In the genomic region with DNA sequence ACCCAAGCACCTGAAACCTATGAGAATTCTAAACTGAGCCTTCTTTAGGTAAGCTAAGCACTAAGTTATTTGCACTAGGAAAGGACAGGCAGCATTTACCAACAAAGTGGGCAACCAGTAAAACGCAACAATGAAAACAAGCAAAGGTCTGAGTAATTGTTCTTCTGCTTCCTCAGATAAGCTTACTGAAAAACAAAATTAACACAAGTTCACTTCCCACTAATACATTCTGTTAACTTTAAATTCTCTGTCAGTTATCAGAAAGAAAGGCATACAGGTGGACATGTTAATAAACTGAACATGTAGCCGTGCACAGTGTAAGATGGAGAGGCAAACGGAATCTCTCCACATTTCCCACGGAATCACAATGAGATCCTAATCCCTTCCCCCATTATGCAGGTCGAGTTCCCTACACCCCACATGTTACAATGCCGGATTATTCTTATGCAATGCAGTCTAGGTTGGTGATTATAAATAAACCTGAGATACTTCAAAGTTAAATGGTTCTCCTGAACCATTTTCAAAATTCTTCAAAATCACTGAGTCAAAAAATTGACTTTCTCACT, we compare ENCODE assay signal across 20 mouse cellular contexts.
DNase-seq lines count a peak whose midpoint lies in the region; ATAC-seq and TF ChIP-seq lines count a peak whose summit lies in the region.
"Had no signal": no experiment of that assay in that cellular context is flagged by ENCODE, and none has a peak within 500 bp of the region (broad histone marks: within the 10 kb centered on the region; RNA-seq: fewer than 3 reads in every experiment).

No protein-coding gene starts in this region.

- H3K4me3 ChIP-seq in midbrain, embryonic 12.5 days = no peak overlapping the region
- no peak overlapping the region for H3K4me3 ChIP-seq in midbrain, embryonic 14.5 days (replicated peaks; ENCODE audit: low read depth, low read length)
- H3K4me3 ChIP-seq in G1E (ENCODE audit: low read depth, low read length) = no peak overlapping the region; the same call in 1 of the 2 replicates
- H3K4me3 ChIP-seq: forebrain, embryonic 10.5 days; hindbrain, embryonic 12.5 days; hindbrain, embryonic 15.5 days had no signal

- H3K4me1 ChIP-seq in midbrain, embryonic 12.5 days = 0 out of 2 replicates have a peak, but pooled peaks cover 4% of the 10 kb centered on the region
- no peaks in the 10 kb centered on the region for H3K4me1 ChIP-seq in midbrain, embryonic 14.5 days (ENCODE audit: control insufficient read depth, insufficient read depth, low read length)
- H3K4me1 ChIP-seq in G1E (ENCODE audit: insufficient read depth, low read depth, low read length) = peaks cover 57% of the 10 kb centered on the region
- H3K4me1 ChIP-seq: forebrain, embryonic 10.5 days; hindbrain, embryonic 12.5 days; hindbrain, embryonic 15.5 days had no signal

- H3K9me3 ChIP-seq in midbrain, embryonic 12.5 days = no peaks in the 10 kb centered on the region
- H3K9me3 ChIP-seq in midbrain, embryonic 14.5 days (ENCODE audit: control insufficient read depth, low read length) = no peaks in the 10 kb centered on the region
- H3K9me3 ChIP-seq in G1E (replicated peaks) = no peaks in the 10 kb centered on the region
- H3K9me3 ChIP-seq: forebrain, embryonic 10.5 days; hindbrain, embryonic 12.5 days; hindbrain, embryonic 15.5 days had no signal

- DNase-seq in midbrain, embryonic 14.5 days = no peak
- no peak for DNase-seq in G1E (ENCODE audit: low spot score)
- no peak for DNase-seq in cerebellum, postnatal 4 days (ENCODE audit: low spot score in 2 of 2)
- DNase-seq in frontal cortex, postnatal 25 days (ENCODE audit: low spot score in 2 of 2) = no peak
- DNase-seq: adrenal gland, adult 2 months; adrenal gland, postnatal 14 days; cerebellum, adult 11 months; cerebellum, adult 8-10 months; cerebellum, postnatal 10 days; cerebellum, postnatal 36 days; gastrocnemius, postnatal 10 days; gastrocnemius, postnatal 36 days; heart, adult 11 months had no signal

- H3K27me3 ChIP-seq in midbrain, embryonic 12.5 days = no peaks in the 10 kb centered on the region
- no peaks in the 10 kb centered on the region for H3K27me3 ChIP-seq in midbrain, embryonic 14.5 days (ENCODE audit: control insufficient read depth, insufficient read depth, low read length)
- no peaks in the 10 kb centered on the region for H3K27me3 ChIP-seq in G1E (ENCODE audit: insufficient read depth, low read length)
- H3K27me3 ChIP-seq: hindbrain, embryonic 12.5 days; hindbrain, embryonic 15.5 days had no signal

- TF ChIP-seq CTCF in G1E (IDR thresholded peaks at IDR 0.05; ENCODE audit: low read depth, low read length) = no peak

- H3K36me3 ChIP-seq in midbrain, embryonic 12.5 days = no peaks in the 10 kb centered on the region
- H3K36me3 ChIP-seq in midbrain, embryonic 14.5 days (ENCODE audit: control insufficient read depth, insufficient read depth, low read length) = no peaks in the 10 kb centered on the region
- H3K36me3 ChIP-seq in G1E (replicated peaks) = peaks cover 52% of the 10 kb centered on the region
- H3K36me3 ChIP-seq: forebrain, embryonic 10.5 days; hindbrain, embryonic 12.5 days; hindbrain, embryonic 15.5 days had no signal

- no peak overlapping the region for H3K9ac ChIP-seq in midbrain, embryonic 12.5 days (replicated peaks)
- no peak overlapping the region for H3K9ac ChIP-seq in midbrain, embryonic 14.5 days (replicated peaks; ENCODE audit: low read length)
- H3K9ac ChIP-seq: hindbrain, embryonic 12.5 days; hindbrain, embryonic 15.5 days had no signal

- ATAC-seq in midbrain, embryonic 12.5 days (ENCODE audit: low FRiP score, low read depth) = peak; percentile 84
- ATAC-seq in midbrain, embryonic 14.5 days (ENCODE audit: low FRiP score, low TSS enrichment) = no peak
- peak; percentile 35 for ATAC-seq in G1E (ENCODE audit: extremely low read depth, insufficient number of reproducible peaks, low FRiP score, poor library complexity, severe bottlenecking)
- 0 out of 2 replicates have a peak, but pooled peaks have one; percentile 23 for ATAC-seq in granulocyte monocyte progenitor cell, adult 5-6 weeks (replicated peaks; ENCODE audit: poor library complexity, severe bottlenecking)
- ATAC-seq: forebrain, embryonic 14.5 days had no signal

- no peak overlapping the region for H3K27ac ChIP-seq in midbrain, embryonic 12.5 days (replicated peaks)
- no peak overlapping the region for H3K27ac ChIP-seq in midbrain, embryonic 14.5 days (replicated peaks; ENCODE audit: low read depth, low read length)
- H3K27ac ChIP-seq: forebrain, embryonic 10.5 days; hindbrain, embryonic 12.5 days; hindbrain, embryonic 15.5 days had no signal

- 21% methylated on average over 6 of the region's 6 CpGs for WGBS in midbrain, embryonic 12.5 days
- WGBS in midbrain, embryonic 14.5 days = 23% methylated on average over 6 of the region's 6 CpGs

- H3K4me2 ChIP-seq in midbrain, embryonic 12.5 days (replicated peaks) = no peak overlapping the region
- no peak overlapping the region for H3K4me2 ChIP-seq in midbrain, embryonic 14.5 days (ENCODE audit: low read length)
- H3K4me2 ChIP-seq: heart, embryonic 11.5 days; hindbrain, embryonic 12.5 days; hindbrain, embryonic 15.5 days had no signal
